Mouse (Mus musculus) adrenal gland (tissue): Measurements from ENCODE around the gene Pcsk4.
"Not testable (repeated sequence)": the region's sequence is repeated elsewhere in the genome, so short reads cannot be mapped to it uniquely, and the experiment has no call there.

Experiments
- intact Hi-C: fragments of 180-260 bp; cut with DNase I; formaldehyde crosslinking; loops from one replicate; pipeline ENCODE4 v1.15.1; 2025

Pcsk4 gene

GRCm38 (mm10) chr10:80348981-80349380 is 19.7 kb upstream of the Pcsk4 start:
- intact Hi-C loops: loop anchor here (2.0 kb wide), 1 partner anchor 54 kb away; the partner anchor contains the start of gene Apc2

- intact Hi-C loops: loop anchor here (2.0 kb wide), 1 partner anchor 54 kb away; the partner anchor contains the start of gene Apc2
Observed at GRCm38 (mm10) chr10:80348244-80348781, 19.0 kb upstream of the Pcsk4 start, which contains the start of gene Adamtsl5. TSS of gene Adamtsl5 (minus strand) at chr10:80348412.

GRCm38 (mm10) chr10:80347514-80347967 is 18.2 kb upstream of the Pcsk4 start:
- intact Hi-C loops: no loop called here

- intact Hi-C loops: not testable (repeated sequence)
Observed at GRCm38 (mm10) chr10:80345929-80346328, 16.6 kb upstream of the Pcsk4 start.

- intact Hi-C loops: no loop called here
Observed at GRCm38 (mm10) chr10:80345122-80345521, 15.8 kb upstream of the Pcsk4 start.

- intact Hi-C loops: no loop called here
Observed at GRCm38 (mm10) chr10:80344131-80344661, 14.9 kb upstream of the Pcsk4 start.

GRCm38 (mm10) chr10:80343425-80343895 is 14.2 kb upstream of the Pcsk4 start:
- intact Hi-C loops: no loop called here

- intact Hi-C loops: no loop called here
Observed at GRCm38 (mm10) chr10:80342749-80343424, 13.6 kb upstream of the Pcsk4 start.

- intact Hi-C loops: no loop called here
Observed at GRCm38 (mm10) chr10:80342305-80342748, 13.0 kb upstream of the Pcsk4 start.

- intact Hi-C loops: no loop called here
Observed at GRCm38 (mm10) chr10:80341491-80342304, 12.4 kb upstream of the Pcsk4 start.

- intact Hi-C loops: no loop called here
Observed at GRCm38 (mm10) chr10:80341026-80341425, 11.7 kb upstream of the Pcsk4 start.

GRCm38 (mm10) chr10:80339941-80340750 is 10.8 kb upstream of the Pcsk4 start:
- intact Hi-C loops: loop anchor here (5.0 kb wide), 1 partner anchor 32 kb away; no protein-coding TSS in a partner anchor

- intact Hi-C loops: loop anchor here (5.0 kb wide), 1 partner anchor 36 kb away; no protein-coding TSS in a partner anchor
Observed at GRCm38 (mm10) chr10:80336263-80336662, 7.0 kb upstream of the Pcsk4 start.

GRCm38 (mm10) chr10:80332525-80332989 is 3.3 kb upstream of the Pcsk4 start:
- intact Hi-C loops: no loop called here

- intact Hi-C loops: no loop called here
Observed at GRCm38 (mm10) chr10:80331636-80332524, 2.6 kb upstream of the Pcsk4 start.

GRCm38 (mm10) chr10:80330888-80331287 is 1.6 kb upstream of the Pcsk4 start:
- intact Hi-C loops: no loop called here

GRCm38 (mm10) chr10:80330084-80330483 is 786 bp upstream of the Pcsk4 start:
- intact Hi-C loops: no loop called here

GRCm38 (mm10) chr10:80325045-80325444 is 4.3 kb downstream of the Pcsk4 start:
- intact Hi-C loops: no loop called here
